Mouse (Mus musculus) myocyte (in vitro differentiated cells): ENCODE results near the gene Mertk.

ENCODE experiments used
- MAX ChIP-seq: IDR thresholded peaks from one replicate; pipeline ENCODE4 v1.6.1; 2011; ENCODE audit warnings: low read depth, mild to moderate bottlenecking, control low read depth
- POLR2A ChIP-seq: IDR thresholded peaks from one replicate; pipeline ENCODE4 v1.6.1; 2011; ENCODE audit warnings: low read depth, mild to moderate bottlenecking, control low read depth, moderate library complexity; ENCODE audit not compliant: insufficient read length
- USF1 ChIP-seq: IDR thresholded peaks from one replicate; pipeline ENCODE4 v1.6.1; 2011; ENCODE audit warnings: low read depth, mild to moderate bottlenecking, control low read depth, moderate library complexity

GRCm38 (mm10) chr2:128710609-128711008 lies 11.9 kb downstream of the Mertk start:
- TF ChIP-seq MAX (no peak), POLR2A (no peak), USF1 (no peak)
